Mouse (Mus musculus) layer of hippocampus, postnatal 36 days (tissue): Measurements from ENCODE around the gene Thg1l. TPM values are rescaled to one million over a fixed set of nuclear protein-coding genes. Genes with fewer than 3 reads are reported as not detected.

Source experiments
- DNase-seq, 2 experiments: peaks; one replicate each; pipeline ENCODE4 v3.0.0; 2022
- total RNA-seq, 2 experiments: library from RNA; stranded (reverse); gene quantifications; 2 replicates each; pipeline ENCODE4 v1.2.3; 2021

Gene Thg1l
- total RNA-seq, 2 experiments from 2014 or later: 9.6 to 10.4 TPM

DNA sequence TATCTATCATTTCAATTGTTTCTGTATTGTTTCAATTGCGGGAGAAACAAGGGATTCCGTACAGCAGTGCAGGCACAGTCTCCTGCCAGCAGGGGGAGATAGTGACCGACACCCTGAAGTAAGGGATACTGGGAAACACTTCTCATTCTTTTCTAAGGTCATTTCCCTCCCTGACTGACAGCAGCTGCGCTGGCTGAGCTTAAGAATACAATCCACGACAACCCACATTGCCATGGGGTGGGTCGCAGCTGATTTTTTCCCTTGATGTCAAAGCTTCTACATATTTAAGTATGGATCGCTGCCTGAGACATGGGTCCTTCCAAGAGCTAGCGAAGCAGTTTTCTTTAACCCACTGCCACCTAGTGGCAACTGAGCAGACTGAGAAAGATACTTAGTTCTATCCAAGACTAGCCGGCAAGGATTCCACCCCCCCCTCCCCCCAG, 28.6 kb downstream of the Thg1l start:
- peak; percentile 71 to 74 for DNase-seq

DNA sequence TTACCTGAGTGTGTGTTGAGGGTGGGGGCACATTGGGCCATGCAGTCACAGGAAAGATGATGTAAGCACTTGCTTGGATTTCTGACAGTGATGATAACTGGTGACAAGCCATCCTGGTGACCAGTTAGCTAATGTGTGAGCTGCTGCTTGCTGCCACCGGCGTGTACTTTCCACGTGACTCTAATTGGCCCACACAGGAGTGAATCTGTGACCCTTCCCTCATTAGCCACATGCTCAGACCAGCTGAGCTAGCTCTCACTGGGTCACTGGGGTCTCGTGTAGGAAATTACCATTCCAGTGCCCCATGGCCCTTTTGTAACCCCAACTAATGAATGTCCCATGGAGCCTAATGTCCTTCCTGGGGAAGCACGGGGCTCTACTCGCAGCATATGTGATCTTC, 29.9 kb downstream of the Thg1l start:
- DNase-seq: no peak

DNA sequence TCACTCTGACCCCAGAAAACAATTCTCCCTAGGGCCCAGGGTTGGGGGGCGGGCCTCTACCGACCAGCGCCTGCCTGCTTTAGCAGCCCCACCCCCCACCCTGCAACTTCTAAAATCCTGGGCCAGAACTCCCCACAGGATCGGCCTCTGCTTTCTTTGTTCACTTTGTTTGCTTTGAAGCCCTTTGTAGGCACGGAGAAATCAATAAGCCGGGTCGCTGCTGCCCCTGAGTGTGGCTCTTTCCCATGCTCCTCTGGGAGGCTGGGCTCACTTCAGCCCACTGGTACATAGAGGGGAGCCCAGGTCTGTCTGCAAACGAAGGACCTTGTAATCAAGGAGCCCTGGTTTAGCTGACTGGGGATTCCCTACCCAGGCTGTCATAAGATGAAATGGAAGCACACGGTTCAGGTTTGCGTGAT, 33.8 kb downstream of the Thg1l start:
- no peak for DNase-seq

DNA sequence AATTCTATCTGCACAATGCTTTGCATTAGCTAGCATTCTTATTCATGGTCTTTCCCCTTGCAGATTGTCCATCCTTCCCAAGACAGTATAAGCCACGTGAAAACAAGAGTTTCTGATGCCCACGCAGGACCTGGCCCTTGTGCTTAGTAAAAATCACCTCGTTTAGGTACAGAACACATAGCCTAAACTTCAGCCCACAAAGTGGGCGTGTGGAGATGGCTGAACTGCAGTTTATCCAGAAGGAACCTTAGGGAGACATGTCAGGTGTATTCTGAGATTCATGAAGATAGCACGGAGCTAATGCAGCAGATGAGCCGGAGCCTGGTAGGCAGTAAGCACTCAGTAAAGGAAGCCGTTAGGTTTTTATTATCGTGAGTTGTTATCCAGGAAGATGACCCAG, 34.3 kb downstream of the Thg1l start:
- DNase-seq: no peak

DNA sequence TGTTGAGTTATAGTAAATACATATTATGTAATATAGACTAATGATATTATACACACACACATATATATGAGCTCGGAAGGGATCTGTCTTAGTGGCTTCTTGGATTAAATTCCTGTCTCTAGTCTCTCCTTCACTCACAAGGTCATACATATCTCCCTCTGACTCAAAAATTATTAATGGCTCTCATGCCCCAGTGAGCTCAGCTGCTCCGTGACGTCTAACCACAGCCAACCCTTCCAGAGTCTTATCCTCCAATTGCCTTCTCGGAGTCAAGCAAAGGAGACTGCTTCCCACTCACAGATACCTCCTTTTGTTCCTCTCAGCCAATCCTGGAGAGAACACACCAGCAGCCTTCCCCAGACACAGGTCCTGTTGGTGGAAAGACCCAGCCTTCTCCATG, 36.5 kb downstream of the Thg1l start:
- no peak for DNase-seq

DNA sequence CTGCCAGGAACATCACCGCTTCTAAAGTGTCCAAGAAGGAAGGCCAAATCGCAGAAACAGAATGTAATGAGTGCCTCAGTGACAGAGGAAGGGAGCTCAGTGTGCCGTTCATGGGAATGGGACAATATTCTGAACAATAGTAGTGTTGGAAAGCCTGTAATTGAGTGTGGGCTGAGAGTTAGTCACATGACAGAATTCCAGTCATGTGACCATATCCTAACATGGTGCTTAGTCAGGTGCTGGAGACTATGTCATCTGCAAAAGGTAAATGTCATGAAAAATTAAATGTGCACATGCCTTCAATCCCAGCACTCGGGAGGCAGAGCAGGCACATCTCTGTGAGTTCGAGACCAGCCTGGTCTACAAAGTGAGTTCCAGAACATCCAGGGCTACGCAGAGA, 37.3 kb downstream of the Thg1l start:
- DNase-seq: no peak

DNA sequence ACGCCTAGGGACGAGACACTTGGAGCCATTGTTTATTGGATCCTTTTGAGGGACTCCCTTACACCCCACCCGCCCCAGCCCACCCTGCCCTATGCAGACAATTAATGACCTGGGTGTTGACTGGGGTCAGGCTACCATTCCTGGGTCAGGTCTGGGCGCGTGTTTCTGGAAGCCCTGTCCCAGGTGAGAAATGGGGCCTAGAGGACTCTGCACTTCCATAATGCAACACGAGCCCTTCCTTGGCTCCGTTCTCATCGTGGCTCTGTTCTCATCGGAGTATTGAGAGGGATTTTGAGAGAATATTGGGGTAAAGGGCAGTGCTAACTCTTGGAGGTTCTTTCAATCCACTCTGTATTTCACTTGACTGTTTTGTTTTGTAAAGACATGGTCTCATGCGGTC, 39.1 kb downstream of the Thg1l start:
- no peak for DNase-seq

DNA sequence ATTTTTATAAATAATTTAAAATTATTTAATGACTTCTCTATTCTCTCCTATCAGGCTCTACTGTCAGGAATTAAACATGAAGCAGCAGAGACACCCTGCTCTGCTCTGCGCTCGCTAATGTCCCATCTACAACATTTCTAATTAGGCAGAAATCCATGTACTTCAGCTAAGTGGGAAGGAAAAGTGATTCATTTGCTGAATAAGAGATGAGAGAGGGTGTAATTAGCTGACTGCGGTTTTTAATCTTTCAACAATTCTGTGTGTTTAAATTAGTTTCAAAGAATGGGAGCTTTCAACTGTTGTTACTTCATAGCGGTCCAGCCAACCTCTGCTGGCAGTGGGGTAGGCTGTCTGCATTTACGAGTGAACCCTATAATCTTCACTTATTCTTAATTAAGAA, 44.6 kb downstream of the Thg1l start:
- DNase-seq: no peak

DNA sequence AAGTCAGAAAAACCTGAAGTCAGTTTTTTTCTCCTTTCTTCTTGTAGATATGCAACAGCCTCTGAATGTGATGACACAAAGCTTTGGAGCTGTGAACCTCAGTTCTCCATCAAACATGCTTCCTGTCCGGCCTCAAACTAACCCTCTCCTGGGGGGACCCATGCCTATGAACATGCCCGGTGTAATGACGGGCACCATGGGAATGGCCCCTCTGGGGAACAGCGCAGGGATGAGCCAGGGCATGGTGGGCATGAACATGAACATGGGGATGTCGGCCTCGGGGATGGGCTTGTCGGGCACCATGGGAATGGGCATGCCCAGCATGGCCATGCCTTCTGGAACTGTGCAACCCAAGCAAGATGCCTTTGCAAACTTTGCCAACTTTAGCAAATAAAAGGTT, 46.4 kb downstream of the Thg1l start:
- no peak for DNase-seq

DNA sequence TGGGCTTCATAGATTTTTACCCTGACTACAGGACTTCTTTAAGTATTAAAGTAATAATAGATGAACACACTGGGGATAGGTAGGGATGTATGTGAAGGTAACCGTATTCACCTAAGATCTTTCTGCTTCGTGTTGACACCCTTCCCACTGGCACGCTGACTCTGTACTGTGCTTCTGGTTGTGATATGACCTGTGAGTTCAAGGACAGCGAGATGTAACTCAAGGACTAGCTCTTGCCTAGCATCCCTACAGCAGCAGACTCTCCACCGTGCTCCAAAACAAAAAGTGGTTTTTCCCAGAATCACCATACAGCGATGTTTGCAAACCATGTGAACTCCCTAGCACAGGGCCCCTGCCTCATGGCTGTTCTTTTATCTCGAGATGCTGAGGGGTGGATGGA, 47.2 kb downstream of the Thg1l start:
- DNase-seq: no peak

DNA sequence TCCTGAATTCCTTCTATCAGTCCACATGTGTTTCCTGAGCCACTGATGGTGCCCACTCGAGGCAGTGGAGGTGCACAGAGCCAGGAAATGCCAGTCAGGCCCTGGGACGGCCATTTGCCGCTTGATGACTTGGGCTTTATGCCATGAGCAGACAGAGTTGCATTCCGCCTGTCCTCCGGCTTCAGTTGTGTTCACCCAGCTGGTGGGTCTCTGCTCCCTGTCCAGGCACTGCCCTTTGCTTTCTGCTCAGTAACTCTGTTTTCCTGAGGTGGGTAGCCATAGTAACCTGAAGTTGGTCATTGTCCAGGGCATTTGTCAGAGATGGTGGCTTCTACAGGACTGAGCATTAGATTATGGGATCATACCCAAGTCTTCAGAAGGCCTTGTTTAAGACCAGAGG, 48.0 kb downstream of the Thg1l start:
- DNase-seq: no peak

DNA sequence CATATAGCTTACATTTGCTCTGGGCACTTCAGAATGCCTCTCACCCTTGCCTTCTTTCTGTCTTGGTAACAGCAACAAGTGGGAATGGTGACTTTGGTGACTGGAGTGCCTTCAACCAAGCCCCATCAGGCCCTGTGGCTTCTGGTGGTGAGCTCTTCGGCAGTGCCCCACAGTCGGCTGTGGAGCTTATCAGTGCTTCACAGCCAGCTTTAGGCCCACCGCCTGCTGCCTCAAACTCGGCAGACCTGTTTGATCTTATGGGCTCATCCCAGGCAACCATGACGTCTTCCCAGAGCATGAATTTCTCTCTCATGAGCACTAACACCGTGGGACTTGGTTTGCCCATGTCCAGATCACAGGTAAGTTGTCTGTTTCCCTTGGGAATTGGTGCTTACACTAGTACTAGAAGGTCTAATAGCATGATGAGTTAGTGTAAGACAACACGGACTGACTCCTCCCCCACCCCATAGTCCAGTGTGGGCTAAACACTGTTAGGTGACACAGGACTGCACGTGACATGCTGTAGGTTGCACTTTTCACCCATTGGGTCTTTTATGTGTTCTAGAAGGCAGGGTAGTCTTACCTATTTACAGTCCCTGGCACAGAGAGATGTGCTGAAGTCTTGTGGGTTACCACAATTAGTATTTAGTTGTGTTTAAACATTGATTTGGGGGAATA, 49.0 kb downstream of the Thg1l start:
- DNase-seq: no peak

DNA sequence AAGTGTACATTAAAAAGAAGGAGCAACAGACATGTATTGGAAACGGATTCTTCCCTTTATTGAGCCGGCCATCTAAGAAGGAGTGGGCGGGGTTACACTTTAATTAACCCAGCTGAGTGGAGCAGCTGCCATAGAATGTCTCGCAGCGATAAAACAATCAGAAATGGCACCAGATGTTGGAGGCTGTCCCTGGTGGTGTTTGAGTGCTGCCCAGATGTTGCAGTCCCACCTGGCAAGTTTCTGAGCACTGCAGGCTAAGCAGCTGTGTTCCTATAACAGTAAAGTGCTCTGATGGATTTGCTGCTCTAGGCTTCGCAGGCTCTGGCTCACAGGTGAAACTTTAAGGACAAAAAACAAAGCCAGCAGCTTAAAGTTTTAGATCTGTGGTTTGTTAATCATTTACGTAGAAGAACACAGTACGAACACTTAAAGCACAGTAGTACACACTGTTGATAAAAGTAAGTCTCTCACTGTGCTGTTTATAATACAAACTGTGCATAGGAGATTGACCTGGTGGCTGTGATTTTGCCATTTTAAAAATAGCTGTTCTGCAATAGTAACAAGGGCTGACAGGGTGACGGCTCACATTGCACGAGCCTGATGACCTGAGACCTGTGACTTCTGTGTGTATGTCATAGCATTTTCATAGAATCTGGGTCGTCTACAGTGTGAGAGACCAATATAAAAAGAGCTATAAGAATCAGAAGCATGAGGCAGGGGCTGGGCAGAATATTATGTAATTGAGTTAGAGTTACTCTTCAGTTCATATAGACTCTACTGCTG, 54.9 kb downstream of the Thg1l start:
- no peak for DNase-seq

DNA sequence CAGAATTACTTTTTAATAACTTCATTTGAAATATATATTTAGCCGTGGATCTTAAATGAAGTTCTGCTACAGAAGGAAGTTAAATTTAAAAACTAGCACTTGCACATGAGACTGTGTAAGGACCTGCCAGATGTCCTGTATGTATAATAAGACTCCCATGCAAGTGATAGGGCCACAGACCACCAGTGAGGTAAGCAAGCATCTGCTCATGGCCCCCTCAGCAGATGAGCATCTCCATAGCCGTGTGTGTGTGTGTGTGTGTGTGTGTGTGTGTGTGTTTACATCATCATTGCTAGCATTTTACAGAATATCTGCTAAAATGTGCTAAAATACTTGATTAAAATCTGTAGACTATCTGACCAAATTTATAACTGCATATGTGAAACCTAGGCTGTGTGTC, 57.9 kb downstream of the Thg1l start:
- no peak for DNase-seq

Other genes with a start within 250 kb of the Thg1l start
- 10 to 100 TPM; 50.7 to 61.0 TPM for gene Clint1, start 103.4 kb downstream of the Thg1l start, total RNA-seq
- gene Lsm11, start 10.6 kb downstream of the Thg1l start, total RNA-seq: 10 to 100 TPM; 30.7 to 32.7 TPM
- under 1 TPM in 1 of 2 experiments, not detected in 1; 0.35 TPM for gene Sox30, start 24.8 kb upstream of the Thg1l start, total RNA-seq
- 1 to 10 TPM; 1.9 to 2.0 TPM for gene Gm12166, start 96.8 kb upstream of the Thg1l start, total RNA-seq
- gene Adam19, start 100.5 kb upstream of the Thg1l start, total RNA-seq: 10 to 100 TPM; 13.8 to 14.6 TPM
- gene Nipal4, start 211.0 kb upstream of the Thg1l start, total RNA-seq: 1 to 10 TPM; 2.3 to 2.7 TPM